In genomic region chr12:111536746-111537145, GRCm38 (mm10) we compare ENCODE assay signal across 8 mouse cellular contexts. TPM values are rescaled to one million over a fixed set of nuclear protein-coding genes. Genes with fewer than 3 reads are reported as not detected.
DNase-seq lines count a peak whose midpoint lies in the region; ATAC-seq and TF ChIP-seq lines count a peak whose summit lies in the region.

No protein-coding gene starts in this region.

- H3K9ac ChIP-seq in embryonic facial prominence, embryonic 12.5 days = peak overlapping the region; percentile 78
- peak overlapping the region; percentile 98 for H3K9ac ChIP-seq in intestine, postnatal 0 days (ENCODE audit: low read depth, low read length)
- H3K9ac ChIP-seq in neural tube, embryonic 14.5 days (replicated peaks; ENCODE audit: low read depth, low read length) = peak overlapping the region; percentile 98

- peaks cover 22% of the 10 kb centered on the region for H3K4me1 ChIP-seq in embryonic facial prominence, embryonic 12.5 days
- H3K4me1 ChIP-seq in intestine, postnatal 0 days (replicated peaks; ENCODE audit: control insufficient read depth, insufficient read depth, low read length) = 0 out of 2 replicates have a peak, but pooled peaks cover 9% of the 10 kb centered on the region
- H3K4me1 ChIP-seq in neural tube, embryonic 14.5 days (ENCODE audit: control insufficient read depth, insufficient read depth, low read length) = peaks cover 16% of the 10 kb centered on the region

- 61% methylated on average over 4 of the region's 4 CpGs for WGBS in embryonic facial prominence, embryonic 12.5 days
- 37% methylated on average over 4 of the region's 4 CpGs for WGBS in intestine, postnatal 0 days
- 7% methylated on average over 4 of the region's 4 CpGs for WGBS in neural tube, embryonic 14.5 days

- no peak for ATAC-seq in embryonic facial prominence, embryonic 12.5 days (ENCODE audit: insufficient number of reproducible peaks, insufficient read depth, low FRiP score, low TSS enrichment)
- no peak for ATAC-seq in intestine, postnatal 0 days
- ATAC-seq in neural tube, embryonic 14.5 days (ENCODE audit: low read depth) = no peak
- ATAC-seq in granulocyte monocyte progenitor cell, adult 5-6 weeks (replicated peaks; ENCODE audit: poor library complexity, severe bottlenecking) = no peak

- H3K27me3 ChIP-seq in embryonic facial prominence, embryonic 12.5 days = no peaks in the 10 kb centered on the region
- H3K27me3 ChIP-seq in intestine, postnatal 0 days (replicated peaks; ENCODE audit: control insufficient read depth, insufficient read depth, low read length) = no peaks in the 10 kb centered on the region
- H3K27me3 ChIP-seq in neural tube, embryonic 14.5 days (ENCODE audit: control insufficient read depth, insufficient read depth, low read length) = no peaks in the 10 kb centered on the region; the same call in 1 of the 2 replicates

- no peak for DNase-seq in left cerebral cortex, adult 2 months (ENCODE audit: extremely low spot score in 1 of 2, low spot score in 2 of 2)
- no peak for DNase-seq in left cerebral cortex, adult 8-10 months (ENCODE audit: low spot score in 2 of 2)
- DNase-seq in urinary bladder, postnatal 36 days (ENCODE audit: low spot score in 2 of 2) = no peak
- DNase-seq in urinary bladder, postnatal 4 days (ENCODE audit: low spot score in 2 of 2) = no peak

- intact Hi-C loops in left cerebral cortex, adult 2 months (cut with DNase I) = no loop called here

- peak overlapping the region; percentile 88 for H3K4me3 ChIP-seq in left cerebral cortex, adult 2 months
- H3K4me3 ChIP-seq in embryonic facial prominence, embryonic 12.5 days = peak overlapping the region; percentile 92
- H3K4me3 ChIP-seq in intestine, postnatal 0 days (ENCODE audit: low read depth, low read length) = peak overlapping the region; percentile 88
- peak overlapping the region; percentile 96 for H3K4me3 ChIP-seq in neural tube, embryonic 14.5 days (ENCODE audit: low read depth, low read length)

- no peak for TF ChIP-seq CTCF in left cerebral cortex, adult 2 months (IDR thresholded peaks at IDR 0.05)
- no peak for TF ChIP-seq CTCF in intestine, postnatal 0 days (IDR thresholded peaks at IDR 0.05; ENCODE audit: low read depth)

- H3K9me3 ChIP-seq in embryonic facial prominence, embryonic 12.5 days = no peaks in the 10 kb centered on the region
- H3K9me3 ChIP-seq in intestine, postnatal 0 days (ENCODE audit: control insufficient read depth) = no peaks in the 10 kb centered on the region
- no peaks in the 10 kb centered on the region for H3K9me3 ChIP-seq in neural tube, embryonic 14.5 days (ENCODE audit: control insufficient read depth, low read length)

- peaks cover 27% of the 10 kb centered on the region for H3K36me3 ChIP-seq in embryonic facial prominence, embryonic 12.5 days
- peaks cover 25% of the 10 kb centered on the region for H3K36me3 ChIP-seq in intestine, postnatal 0 days (ENCODE audit: control insufficient read depth, insufficient read depth)
- peaks cover 26% of the 10 kb centered on the region for H3K36me3 ChIP-seq in neural tube, embryonic 14.5 days (ENCODE audit: control insufficient read depth, insufficient read depth, low read length)

- peak overlapping the region; percentile 98 for H3K27ac ChIP-seq in left cerebral cortex, adult 2 months
- H3K27ac ChIP-seq in embryonic facial prominence, embryonic 12.5 days = no peak overlapping the region
- peak overlapping the region; percentile 94 for H3K27ac ChIP-seq in intestine, postnatal 0 days (ENCODE audit: low read depth, low read length)
- H3K27ac ChIP-seq in neural tube, embryonic 14.5 days (ENCODE audit: low read depth, low read length) = 0 out of 2 replicates have a peak overlapping the region, but pooled peaks have one; percentile 95

- peak overlapping the region; percentile 55 for H3K4me2 ChIP-seq in embryonic facial prominence, embryonic 12.5 days (replicated peaks)
- H3K4me2 ChIP-seq in intestine, postnatal 0 days (replicated peaks; ENCODE audit: low read depth) = peak overlapping the region; percentile 82
- H3K4me2 ChIP-seq in neural tube, embryonic 14.5 days (ENCODE audit: low read depth, low read length) = peak overlapping the region; percentile 70

RNA-seq across cellular contexts. Expression of gene Eif5, which starts 1.1 kb away (rescaled TPM):
- 100 to 1,000 TPM; 241 to 276 TPM for total RNA-seq in left cerebral cortex, adult 2 months (2021)
- 100 to 1,000 TPM; 244 to 339 (median 284) TPM for total RNA-seq in left cerebral cortex, adult 8-10 months (2022)
- polyA plus RNA-seq in embryonic facial prominence, embryonic 12.5 days (2016; fragmentation: Nextera tagmentation; extraction: Ambion mirVana) = 602 and 657 TPM in 2 replicates
- polyA plus RNA-seq in intestine, postnatal 0 days (2015; fragmentation: Nextera tagmentation; extraction: Ambion mirVana) = 632 and 663 TPM in 2 replicates
- 518 and 558 TPM in 2 replicates for polyA plus RNA-seq in neural tube, embryonic 14.5 days (2014; fragmentation: Nextera tagmentation; extraction: Ambion mirVana)
- total RNA-seq in granulocyte monocyte progenitor cell, adult 5-6 weeks (2014; fragmentation: Nextera tagmentation) = 197 and 224 TPM in 2 replicates
- total RNA-seq in granulocyte monocyte progenitor cell, adult 5-6 weeks (2017) = 290 and 339 TPM in 2 replicates

RNA-seq across cellular contexts. Expression of gene Mark3, which starts 37.6 kb away (rescaled TPM):
- total RNA-seq in left cerebral cortex, adult 2 months (2021) = 100 to 1,000 TPM; 102 TPM
- 10 to 100 TPM; 84.7 to 97.3 (median 85.8) TPM for total RNA-seq in left cerebral cortex, adult 8-10 months (2022)
- polyA plus RNA-seq in embryonic facial prominence, embryonic 12.5 days (2016; fragmentation: Nextera tagmentation; extraction: Ambion mirVana) = 69.8 and 70.0 TPM in 2 replicates
- 24.7 and 25.5 TPM in 2 replicates for polyA plus RNA-seq in intestine, postnatal 0 days (2015; fragmentation: Nextera tagmentation; extraction: Ambion mirVana)
- 78.1 and 83.7 TPM in 2 replicates for polyA plus RNA-seq in neural tube, embryonic 14.5 days (2014; fragmentation: Nextera tagmentation; extraction: Ambion mirVana)
- total RNA-seq in granulocyte monocyte progenitor cell, adult 5-6 weeks (2014; fragmentation: Nextera tagmentation) = 55.8 and 61.7 TPM in 2 replicates
- total RNA-seq in granulocyte monocyte progenitor cell, adult 5-6 weeks (2017) = 61.3 and 71.8 TPM in 2 replicates

RNA-seq across cellular contexts. Expression of gene Gm266, which starts 51.1 kb away (rescaled TPM):
- total RNA-seq in left cerebral cortex, adult 2 months (2021) = 1 to 10 TPM; 3.1 to 3.3 TPM
- 1 to 10 TPM; 3.0 to 5.1 (median 3.8) TPM for total RNA-seq in left cerebral cortex, adult 8-10 months (2022)
- 24.4 and 28.1 TPM in 2 replicates for polyA plus RNA-seq in embryonic facial prominence, embryonic 12.5 days (2016; fragmentation: Nextera tagmentation; extraction: Ambion mirVana)
- polyA plus RNA-seq in intestine, postnatal 0 days (2015; fragmentation: Nextera tagmentation; extraction: Ambion mirVana) = 7.3 and 8.6 TPM in 2 replicates
- 1.3 and 1.5 TPM in 2 replicates for polyA plus RNA-seq in neural tube, embryonic 14.5 days (2014; fragmentation: Nextera tagmentation; extraction: Ambion mirVana)
- total RNA-seq in granulocyte monocyte progenitor cell, adult 5-6 weeks (2014; fragmentation: Nextera tagmentation) = not detected in 2 replicates
- not detected in 2 replicates for total RNA-seq in granulocyte monocyte progenitor cell, adult 5-6 weeks (2017)
